Mouse (Mus musculus): ENCODE results near the gene Wdfy1. TPM values are rescaled to one million over a fixed set of nuclear protein-coding genes. Genes with fewer than 3 reads are reported as not detected.

Wdfy1 gene
- 110 and 115 TPM in 2 replicates for polyA plus RNA-seq (2015; fragmentation: Nextera tagmentation; extraction: Ambion mirVana)

- Histone ChIP-seq H3K9ac (peak within 1 kb of the TSS; percentile 99), H3K4me3 (peak within 1 kb of the TSS; percentile 100), H3K36me3 (peaks cover 29% of the 10 kb centered on the region), H3K27ac (replicated peaks) (peak within 1 kb of the TSS; percentile 93), H3K4me2 (peak within 1 kb of the TSS; percentile 65), H3K27me3 (no peaks in the 10 kb centered on the region), H3K9me3 (no peaks in the 10 kb centered on the region), H3K4me1 (replicated peaks) (peaks cover 14% of the 10 kb centered on the region)
- WGBS: under 1% methylated on average over 38 of the region's 38 CpGs
- peak; percentile 99 for ATAC-seq (ENCODE audit: low FRiP score, low read depth)
Measured at GRCm38 (mm10) chr1:79775927-79776458, at the start of gene Wdfy1, which contains the start of gene Mrpl44. Wdfy1 (minus strand) TSS chr1:79776143. Mrpl44 (plus strand) TSS chr1:79776018.

DNA sequence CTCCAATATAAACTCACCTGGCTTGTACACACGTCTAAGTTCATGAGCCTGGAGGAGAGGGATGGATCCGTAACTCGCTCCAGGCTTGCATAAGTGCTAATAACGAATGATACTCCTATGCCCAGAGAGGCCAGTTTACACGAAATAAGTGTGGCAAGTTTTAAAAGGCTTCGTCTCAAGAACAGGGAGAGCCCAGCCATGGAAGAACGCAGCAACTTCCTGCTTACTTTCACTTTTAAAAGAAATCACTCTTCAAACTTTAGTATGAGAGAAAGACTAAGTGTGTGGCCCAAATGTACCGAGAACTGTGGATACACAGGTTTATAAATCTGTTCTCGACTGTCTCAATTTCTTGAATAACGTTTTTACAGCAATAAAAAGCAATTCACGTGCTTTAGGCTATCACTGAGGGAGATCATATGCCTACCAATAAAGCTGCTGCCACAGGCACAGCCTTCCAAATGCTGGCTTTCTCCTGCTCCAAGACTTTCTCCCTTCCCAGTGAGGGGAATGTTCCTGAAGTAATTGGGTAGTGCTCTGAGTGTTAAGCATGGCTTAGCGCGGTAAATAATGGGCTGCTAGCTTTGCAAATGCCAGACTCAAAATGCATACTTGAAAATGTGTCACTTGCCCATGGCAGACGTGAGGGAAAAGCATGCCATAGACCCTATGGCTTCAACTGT, 48.1 kb upstream of the Wdfy1 start:
- Histone ChIP-seq H3K9me3 (no peaks in the 10 kb centered on the region), H3K36me3 (no peaks in the 10 kb centered on the region; the same call in 1 of the 2 replicates), H3K27ac (replicated peaks) (peak overlapping the region; percentile 36), H3K4me1 (replicated peaks) (peaks cover 21% of the 10 kb centered on the region), H3K27me3 (no peaks in the 10 kb centered on the region), H3K9ac (no peak overlapping the region), H3K4me3 (no peak overlapping the region), H3K4me2 (no peak overlapping the region)
- no peak for ATAC-seq (ENCODE audit: low FRiP score, low read depth)
- 73% methylated on average over 14 of the region's 14 CpGs for WGBS

GRCm38 (mm10) chr1:79822806-79823525, 47.0 kb upstream of the Wdfy1 start:
- 66% methylated on average over 13 of the region's 13 CpGs for WGBS
- H3K27ac ChIP-seq (replicated peaks): no peak overlapping the region
- H3K9me3 ChIP-seq: no peaks in the 10 kb centered on the region
- no peaks in the 10 kb centered on the region for H3K27me3 ChIP-seq
- H3K4me3 ChIP-seq: no peak overlapping the region
- no peak overlapping the region for H3K4me2 ChIP-seq
- no peak; the same call in 1 of the 2 replicates for ATAC-seq (ENCODE audit: low FRiP score, low read depth)
- peaks cover 21% of the 10 kb centered on the region for H3K4me1 ChIP-seq (replicated peaks)
- no peak overlapping the region for H3K9ac ChIP-seq
- H3K36me3 ChIP-seq: no peaks in the 10 kb centered on the region

DNA sequence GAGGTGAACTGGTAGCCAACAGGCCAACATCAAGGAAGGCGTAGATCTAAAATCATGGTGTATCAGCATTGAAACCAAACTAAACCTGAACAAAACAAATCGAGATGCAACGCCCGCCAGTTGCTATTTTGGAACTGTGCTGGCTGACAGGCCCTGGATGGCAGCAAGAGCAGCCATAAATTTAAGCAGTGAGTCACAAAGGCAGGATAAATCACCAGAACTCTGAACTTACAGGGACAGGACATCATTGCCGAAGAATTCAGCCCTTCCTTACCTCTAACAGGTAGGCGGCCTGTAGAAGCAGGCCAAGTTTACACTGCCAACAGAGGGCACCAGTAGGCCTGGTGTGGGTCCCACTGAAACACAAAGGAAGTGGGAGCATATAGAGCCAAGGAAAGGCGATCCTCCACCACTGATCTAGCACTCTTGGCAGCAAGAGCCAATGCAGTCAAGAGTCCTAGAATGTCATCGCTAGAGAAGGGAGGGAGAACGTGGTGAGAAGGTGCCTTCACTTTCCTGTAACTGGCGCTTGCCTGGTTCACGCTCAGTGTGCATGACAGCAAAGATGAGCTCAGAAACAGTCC, 43.4 kb upstream of the Wdfy1 start:
- 95% methylated on average over 11 of the region's 11 CpGs for WGBS
- no peak overlapping the region for H3K9ac ChIP-seq
- ATAC-seq (ENCODE audit: low FRiP score, low read depth): no peak
- no peak overlapping the region for H3K4me2 ChIP-seq
- H3K36me3 ChIP-seq: no peaks in the 10 kb centered on the region
- H3K27ac ChIP-seq (replicated peaks): no peak overlapping the region
- H3K9me3 ChIP-seq: no peaks in the 10 kb centered on the region
- no peak overlapping the region for H3K4me3 ChIP-seq
- H3K4me1 ChIP-seq (replicated peaks): peaks cover 13% of the 10 kb centered on the region; the same call in 1 of the 2 replicates
- no peaks in the 10 kb centered on the region for H3K27me3 ChIP-seq

DNA sequence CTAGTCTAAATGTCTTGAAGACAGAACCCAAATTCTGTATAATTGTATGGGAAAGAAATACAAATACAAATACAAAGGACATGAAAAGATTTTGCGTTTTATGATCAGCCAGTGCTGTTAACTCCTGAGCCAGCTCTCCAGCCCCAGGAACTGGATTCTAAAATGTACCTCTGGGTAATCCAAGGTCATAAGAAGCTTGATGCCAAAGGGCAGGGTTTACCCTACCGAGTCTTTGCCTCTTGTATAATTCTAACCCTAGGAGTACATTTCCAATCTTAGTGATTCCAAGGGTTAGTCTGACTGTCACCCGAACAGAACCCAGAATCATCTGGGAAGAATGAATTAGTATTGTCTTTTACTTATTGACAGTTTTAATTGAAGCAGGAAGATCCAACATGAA, 39.5 kb upstream of the Wdfy1 start:
- no peak for ATAC-seq (ENCODE audit: low FRiP score, low read depth)
- no peaks in the 10 kb centered on the region for H3K4me1 ChIP-seq (replicated peaks)
- no peak overlapping the region for H3K9ac ChIP-seq
- no peaks in the 10 kb centered on the region for H3K9me3 ChIP-seq
- H3K4me2 ChIP-seq: no peak overlapping the region
- H3K27me3 ChIP-seq: no peaks in the 10 kb centered on the region
- H3K4me3 ChIP-seq: no peak overlapping the region
- H3K27ac ChIP-seq (replicated peaks): no peak overlapping the region
- WGBS: 97% methylated on average over 3 of the region's 3 CpGs
- no peaks in the 10 kb centered on the region for H3K36me3 ChIP-seq

DNA sequence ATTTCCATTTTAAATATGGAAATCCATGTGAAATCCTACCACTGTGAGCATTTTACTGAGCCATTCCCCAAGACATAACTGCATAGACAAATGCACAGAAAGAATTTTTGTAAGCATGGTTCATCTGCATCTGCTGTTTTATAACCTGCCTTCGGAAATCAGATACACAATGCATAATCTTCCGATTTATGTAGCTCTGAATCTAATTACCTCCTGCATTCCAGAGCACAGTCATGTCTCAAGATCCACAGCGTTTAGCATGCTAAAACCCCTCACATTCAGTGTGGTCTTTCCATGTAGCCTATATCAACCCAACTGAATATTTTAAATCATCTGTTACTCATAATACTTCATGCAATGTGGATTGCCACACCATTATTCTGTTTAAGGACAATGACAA, 33.5 kb upstream of the Wdfy1 start:
- Histone ChIP-seq H3K4me1 (replicated peaks) (peaks cover 5% of the 10 kb centered on the region; the same call in 1 of the 2 replicates), H3K36me3 (peaks cover 5% of the 10 kb centered on the region; the same call in 1 of the 2 replicates), H3K9me3 (no peaks in the 10 kb centered on the region), H3K4me3 (no peak overlapping the region), H3K27ac (replicated peaks) (no peak overlapping the region), H3K4me2 (no peak overlapping the region), H3K27me3 (no peaks in the 10 kb centered on the region), H3K9ac (no peak overlapping the region)
- no peak for ATAC-seq (ENCODE audit: low FRiP score, low read depth)
- 89% methylated on average over 3 of the region's 3 CpGs for WGBS

GRCm38 (mm10) chr1:79806865-79807264, 30.9 kb upstream of the Wdfy1 start:
- H3K36me3 ChIP-seq: peaks cover 5% of the 10 kb centered on the region; the same call in 1 of the 2 replicates
- 58% methylated on average over 5 of the region's 5 CpGs for WGBS
- ATAC-seq (ENCODE audit: low FRiP score, low read depth): peak; percentile 43; the same call in 1 of the 2 replicates

GRCm38 (mm10) chr1:79803614-79804013, 27.7 kb upstream of the Wdfy1 start:
- 82% methylated on average over 7 of the region's 7 CpGs for WGBS

More at GRCm38 (mm10) chr1:79806865-79807264, 30.9 kb upstream of the Wdfy1 start:
- H3K9ac ChIP-seq: no peak overlapping the region
- no peaks in the 10 kb centered on the region for H3K27me3 ChIP-seq
- H3K4me3 ChIP-seq: no peak overlapping the region
- peaks cover 5% of the 10 kb centered on the region; the same call in 1 of the 2 replicates for H3K4me1 ChIP-seq (replicated peaks)
- no peak overlapping the region for H3K27ac ChIP-seq (replicated peaks)
- no peaks in the 10 kb centered on the region for H3K9me3 ChIP-seq
- H3K4me2 ChIP-seq: no peak overlapping the region

GRCm38 (mm10) chr1:79802858-79803427, 27.0 kb upstream of the Wdfy1 start:
- H3K4me3 ChIP-seq: no peak overlapping the region
- no peaks in the 10 kb centered on the region for H3K9me3 ChIP-seq
- H3K9ac ChIP-seq: no peak overlapping the region
- 53% methylated on average over 11 of the region's 11 CpGs for WGBS
- ATAC-seq (ENCODE audit: low FRiP score, low read depth): peak; percentile 83
- H3K27ac ChIP-seq (replicated peaks): no peak overlapping the region
- no peak overlapping the region for H3K4me2 ChIP-seq
- peaks cover 10% of the 10 kb centered on the region; the same call in 1 of the 2 replicates for H3K36me3 ChIP-seq
- H3K4me1 ChIP-seq (replicated peaks): peaks cover 5% of the 10 kb centered on the region; the same call in 1 of the 2 replicates
- no peaks in the 10 kb centered on the region for H3K27me3 ChIP-seq

More at GRCm38 (mm10) chr1:79803614-79804013, 27.7 kb upstream of the Wdfy1 start:
- no peak overlapping the region for H3K9ac ChIP-seq
- peaks cover 10% of the 10 kb centered on the region; the same call in 1 of the 2 replicates for H3K36me3 ChIP-seq
- no peak overlapping the region for H3K27ac ChIP-seq (replicated peaks)
- no peak overlapping the region for H3K4me3 ChIP-seq
- peaks cover 5% of the 10 kb centered on the region; the same call in 1 of the 2 replicates for H3K4me1 ChIP-seq (replicated peaks)
- no peaks in the 10 kb centered on the region for H3K9me3 ChIP-seq
- no peaks in the 10 kb centered on the region for H3K27me3 ChIP-seq
- no peak for ATAC-seq (ENCODE audit: low FRiP score, low read depth)
- no peak overlapping the region for H3K4me2 ChIP-seq

DNA sequence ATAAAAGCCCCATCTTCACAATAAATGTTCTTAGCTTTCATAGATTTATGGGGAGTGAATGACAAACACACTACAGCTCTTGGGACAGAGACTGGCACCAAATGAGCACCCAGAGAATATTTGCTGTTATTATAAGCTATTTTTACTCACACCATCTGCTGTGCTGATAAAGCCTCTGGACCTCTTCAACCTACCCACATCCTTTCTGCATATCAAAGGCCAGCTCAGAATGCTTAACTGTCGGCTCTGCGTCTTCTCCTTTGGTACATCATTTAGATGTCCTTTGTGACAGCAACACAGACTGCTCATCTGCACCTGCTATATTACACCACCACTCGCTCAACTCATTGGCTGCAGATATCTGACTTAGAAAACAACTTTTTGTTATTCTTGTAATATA, 21.1 kb upstream of the Wdfy1 start:
- ATAC-seq (ENCODE audit: low FRiP score, low read depth): no peak
- Histone ChIP-seq H3K4me1 (replicated peaks) (no peaks in the 10 kb centered on the region), H3K9me3 (no peaks in the 10 kb centered on the region), H3K36me3 (peaks cover 5% of the 10 kb centered on the region; the same call in 1 of the 2 replicates), H3K4me3 (no peak overlapping the region), H3K4me2 (no peak overlapping the region), H3K27me3 (no peaks in the 10 kb centered on the region), H3K9ac (no peak overlapping the region), H3K27ac (replicated peaks) (no peak overlapping the region)
- WGBS: 88% methylated on average over 3 of the region's 3 CpGs

- Histone ChIP-seq H3K4me3 (no peak overlapping the region), H3K9me3 (no peaks in the 10 kb centered on the region), H3K9ac (no peak overlapping the region), H3K4me2 (no peak overlapping the region), H3K27ac (replicated peaks) (no peak overlapping the region), H3K27me3 (no peaks in the 10 kb centered on the region), H3K4me1 (replicated peaks) (no peaks in the 10 kb centered on the region), H3K36me3 (peaks cover 22% of the 10 kb centered on the region)
- peak; percentile 87 for ATAC-seq (ENCODE audit: low FRiP score, low read depth)
- 73% methylated on average over 7 of the region's 7 CpGs for WGBS
Measured at GRCm38 (mm10) chr1:79786267-79786927, 10.5 kb upstream of the Wdfy1 start.

Data from hindbrain, embryonic 15.5 days (tissue).